Mouse (Mus musculus) adipocyte (in vitro differentiated cells): ENCODE data around the gene Mef2d.

Experiments
- DNase-seq: peaks from one replicate; pipeline ENCODE4 v3.0.0-alpha.2; 2016; ENCODE audit warnings: low spot score

Gene Mef2d

DNA sequence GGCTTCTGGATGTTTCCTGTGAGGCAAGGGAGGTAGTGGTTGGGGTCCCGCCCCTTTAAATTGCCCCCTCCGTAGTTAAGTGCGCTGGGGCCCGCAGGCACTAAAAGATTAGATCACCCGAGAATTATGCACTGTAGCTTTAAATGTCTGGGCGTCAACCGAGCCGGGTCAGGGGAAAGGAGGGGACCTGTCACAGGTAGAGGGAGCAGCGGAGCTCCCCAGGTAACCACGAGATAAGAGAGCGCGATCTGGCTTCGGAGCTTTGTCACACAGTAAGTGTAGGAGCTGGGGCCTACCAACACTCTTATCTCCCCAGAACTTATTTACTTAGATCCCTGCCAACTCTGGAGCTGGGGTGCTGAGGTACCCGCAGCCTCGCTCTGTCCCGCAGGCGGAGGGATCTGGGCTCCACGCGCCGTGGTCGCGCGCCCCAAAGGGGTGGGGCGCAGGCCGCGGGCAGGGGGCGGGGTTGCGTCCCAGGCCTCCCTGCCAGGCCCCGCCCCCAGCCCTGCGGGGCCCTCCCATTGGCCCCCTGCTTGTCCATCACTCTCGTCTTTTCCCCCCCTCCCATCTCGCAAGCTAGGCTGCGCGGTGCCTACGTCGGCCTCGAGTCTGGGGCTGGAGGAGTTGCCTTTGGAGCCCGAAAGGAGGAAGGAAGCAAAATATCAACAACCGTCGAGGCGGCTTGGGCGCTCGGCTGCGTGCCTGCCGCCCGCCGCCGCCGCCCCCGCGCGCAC, at the start of gene Mef2d:
Gene Mef2d, plus strand, starts transcription at position 586 of the 737 bp plus-strand sequence.
- peak; percentile 97 for DNase-seq

DNA sequence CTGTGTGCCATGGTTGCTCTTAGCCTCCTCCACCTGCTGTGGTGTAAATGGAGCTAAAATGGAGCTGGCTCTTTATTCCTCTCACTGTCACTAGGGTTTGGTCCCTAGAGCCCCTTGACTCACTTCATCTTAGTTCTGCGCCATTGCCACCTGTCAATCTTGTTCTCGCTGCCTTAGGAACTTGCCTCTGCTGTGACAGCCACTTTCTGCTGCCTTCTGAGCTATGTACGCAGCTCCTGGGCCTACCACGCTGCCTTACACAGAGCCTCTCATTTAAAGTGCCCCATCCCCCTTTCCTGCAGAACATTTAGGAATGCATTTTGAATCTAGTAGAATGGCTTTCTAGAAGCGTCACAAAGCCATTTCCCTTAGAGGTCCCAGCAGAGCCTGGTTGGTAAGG, 48.0 kb upstream of the Mef2d start:
- no peak for DNase-seq

DNA sequence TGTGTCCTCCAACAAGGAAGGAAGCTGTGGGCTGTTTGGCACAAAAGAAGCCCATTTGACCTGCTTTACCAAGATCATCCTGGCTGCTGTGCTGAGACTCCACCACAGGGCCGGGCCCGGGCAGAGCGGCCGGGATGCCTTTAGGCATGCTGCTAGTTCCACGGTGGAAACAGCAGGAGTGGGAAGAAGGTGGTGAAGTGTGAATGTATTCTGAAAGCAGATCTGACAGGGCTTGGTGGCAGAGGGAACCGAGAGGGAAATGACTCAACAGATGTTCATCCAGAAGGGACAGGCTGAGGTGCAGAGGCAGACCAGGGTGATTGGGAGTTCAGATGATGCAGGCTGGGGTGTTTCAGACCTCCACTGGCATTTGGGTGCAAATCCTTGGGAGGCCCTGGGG, 44.5 kb upstream of the Mef2d start:
- no peak for DNase-seq

DNA sequence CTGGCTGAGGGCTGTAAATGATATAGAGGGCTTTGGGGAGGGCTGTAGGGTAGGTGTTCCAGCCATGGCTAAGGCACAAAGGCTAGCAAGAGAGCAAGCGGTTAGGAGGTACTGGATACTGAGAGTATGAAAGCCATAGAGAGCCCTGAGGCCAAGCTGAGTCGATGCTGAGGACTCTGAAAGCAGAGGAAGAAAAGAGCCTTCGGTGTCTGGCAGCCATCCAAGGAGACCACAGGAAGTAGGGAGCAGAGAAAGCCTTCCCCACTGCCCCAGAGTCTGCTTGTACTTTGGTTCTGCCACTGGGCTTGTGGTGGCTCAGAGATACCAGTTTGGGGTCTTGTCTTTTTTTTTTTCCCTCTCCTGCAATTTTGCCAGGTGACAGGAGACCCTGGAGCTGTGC, 41.9 kb upstream of the Mef2d start:
- DNase-seq = no peak

DNA sequence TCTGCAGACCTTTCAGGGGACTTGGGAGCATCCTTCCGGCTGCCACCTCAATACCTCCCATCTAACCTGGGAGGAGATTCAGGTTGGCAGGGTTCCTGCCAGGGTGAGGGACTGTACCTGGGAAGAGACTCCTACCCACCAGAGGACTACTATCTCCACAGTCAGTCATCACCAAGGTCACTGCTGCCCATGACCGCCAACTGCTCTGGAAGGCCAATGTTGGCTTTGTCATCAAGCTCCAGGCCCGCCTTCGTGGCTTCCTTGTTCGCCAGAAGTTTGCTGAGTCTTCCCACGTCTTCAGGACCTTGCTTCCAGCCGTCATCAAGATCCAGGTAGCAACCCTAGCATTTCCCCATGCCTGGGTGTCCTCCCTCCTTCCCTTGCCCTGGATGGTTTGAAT, 40.4 kb upstream of the Mef2d start:
- DNase-seq = no peak

DNA sequence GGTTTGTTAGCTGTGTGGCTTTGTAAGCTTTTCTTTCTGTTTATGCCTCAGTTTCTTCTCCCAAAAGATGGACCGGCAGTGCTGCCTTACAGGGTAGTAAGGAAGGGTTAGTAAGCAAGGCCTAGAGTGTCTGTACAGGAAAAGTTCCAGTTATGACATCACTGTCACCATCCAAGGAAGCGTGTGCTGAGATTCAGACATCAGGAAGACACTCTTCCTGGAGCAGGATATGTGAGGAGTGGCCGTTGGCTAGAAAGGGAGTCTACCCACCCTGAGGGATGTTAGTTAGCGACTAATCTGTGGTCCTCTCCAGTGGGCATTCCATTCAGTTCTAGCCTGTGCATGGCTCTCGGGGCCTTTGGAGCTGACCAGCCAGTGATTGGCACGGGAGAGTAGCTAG, 40.0 kb upstream of the Mef2d start:
- no peak for DNase-seq

DNA sequence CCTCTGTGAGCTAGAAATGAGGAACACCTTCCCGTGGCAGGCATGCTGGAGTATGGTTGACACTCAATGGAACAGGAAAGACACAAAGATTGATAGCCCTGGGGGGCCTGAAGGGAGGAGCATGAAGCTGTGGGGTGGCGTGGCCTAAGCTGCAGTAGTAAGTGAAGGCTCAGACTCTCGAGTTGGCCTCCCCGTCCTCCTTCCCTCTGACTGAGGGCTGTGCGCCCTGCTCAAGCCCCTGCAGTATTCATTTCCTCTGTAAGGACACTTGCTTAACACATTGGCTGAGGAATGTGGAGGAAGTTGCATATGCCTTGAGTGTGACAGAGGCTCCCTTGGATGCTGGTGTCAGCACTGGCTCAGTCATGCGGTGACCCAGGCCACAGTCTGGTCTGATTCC, 39.6 kb upstream of the Mef2d start:
- DNase-seq = no peak

DNA sequence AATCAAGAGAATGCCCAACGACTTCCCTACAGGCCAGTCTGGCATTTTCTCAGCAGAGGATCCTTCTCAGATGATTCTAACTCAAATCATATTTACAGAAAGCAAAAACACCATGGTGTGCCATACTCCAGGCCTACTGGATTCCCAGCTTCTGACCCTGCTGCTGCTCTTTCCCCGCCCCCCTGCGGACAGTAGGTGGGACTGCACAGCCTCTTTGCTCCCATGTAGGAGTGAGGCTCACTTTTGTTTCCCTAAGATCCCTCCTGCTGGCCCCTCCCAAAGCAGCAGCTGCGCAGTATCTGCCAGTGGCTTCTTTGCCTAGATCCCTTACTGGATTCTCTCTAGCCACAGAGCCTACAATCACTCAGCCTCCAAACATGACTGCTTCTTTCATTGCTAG, 36.0 kb upstream of the Mef2d start:
- no peak for DNase-seq

DNA sequence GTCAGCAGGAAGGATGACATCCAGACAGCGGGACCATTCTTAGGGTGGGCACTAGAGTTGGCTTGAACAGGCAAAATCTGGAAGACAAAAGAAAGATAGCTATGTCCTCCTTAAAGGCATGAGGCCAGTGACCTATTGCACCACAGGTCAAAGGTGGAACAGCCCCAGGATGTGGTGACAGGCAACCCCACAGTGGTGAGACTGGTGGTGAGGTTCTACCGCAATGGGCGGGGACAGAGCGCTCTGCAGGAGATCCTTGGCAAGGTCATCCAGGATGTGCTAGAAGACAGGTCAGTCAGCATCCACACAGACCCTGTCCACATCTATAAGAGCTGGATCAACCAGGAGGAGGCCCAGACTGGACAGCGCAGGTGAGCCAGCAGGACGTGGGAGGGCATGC, 33.0 kb upstream of the Mef2d start:
- DNase-seq = no peak

DNA sequence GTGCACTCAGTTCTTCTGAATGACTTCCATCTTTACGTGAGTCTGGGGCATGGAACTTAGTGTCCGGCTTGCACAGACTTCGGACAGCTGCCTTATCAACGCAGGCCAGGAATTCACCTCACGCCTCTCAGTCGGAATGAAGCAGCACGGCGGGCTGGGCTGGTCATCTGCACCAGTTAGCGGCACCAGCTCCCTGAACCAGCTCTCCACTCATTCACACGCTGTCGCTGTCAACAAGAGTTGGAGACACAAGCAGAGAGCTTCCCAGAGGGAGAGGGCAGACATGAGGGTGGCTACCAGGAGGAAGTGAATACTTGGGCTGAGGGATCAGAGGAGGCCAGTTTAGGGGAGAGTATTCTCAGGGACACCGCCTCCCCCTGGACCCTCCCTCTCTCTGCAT, 27.8 kb upstream of the Mef2d start:
- DNase-seq = no peak

DNA sequence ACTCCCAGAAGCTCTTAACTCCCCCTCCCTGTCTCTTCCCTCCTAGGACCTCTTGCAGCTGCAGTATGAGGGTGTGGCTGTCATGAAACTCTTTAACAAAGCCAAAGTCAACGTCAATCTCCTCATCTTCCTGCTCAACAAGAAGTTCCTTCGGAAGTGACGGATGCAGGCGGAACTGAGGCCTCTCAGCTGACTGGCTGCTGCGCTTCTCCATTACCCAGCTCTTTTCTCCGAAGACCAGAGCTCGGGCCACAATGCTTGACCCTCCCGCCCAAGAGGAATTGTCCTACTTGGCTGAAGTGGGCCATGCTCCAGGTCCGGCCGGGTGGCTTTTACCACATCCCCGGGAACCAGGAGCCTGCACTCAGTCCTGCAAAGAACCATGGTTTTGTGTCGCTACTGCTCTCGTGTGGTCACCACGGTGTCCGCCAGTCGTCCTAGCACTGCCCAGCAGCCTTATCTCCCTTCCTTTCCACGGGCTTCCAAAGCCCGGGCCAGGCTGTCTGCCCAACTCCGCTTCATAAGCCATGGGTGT, 22.0 kb upstream of the Mef2d start:
- DNase-seq = no peak

DNA sequence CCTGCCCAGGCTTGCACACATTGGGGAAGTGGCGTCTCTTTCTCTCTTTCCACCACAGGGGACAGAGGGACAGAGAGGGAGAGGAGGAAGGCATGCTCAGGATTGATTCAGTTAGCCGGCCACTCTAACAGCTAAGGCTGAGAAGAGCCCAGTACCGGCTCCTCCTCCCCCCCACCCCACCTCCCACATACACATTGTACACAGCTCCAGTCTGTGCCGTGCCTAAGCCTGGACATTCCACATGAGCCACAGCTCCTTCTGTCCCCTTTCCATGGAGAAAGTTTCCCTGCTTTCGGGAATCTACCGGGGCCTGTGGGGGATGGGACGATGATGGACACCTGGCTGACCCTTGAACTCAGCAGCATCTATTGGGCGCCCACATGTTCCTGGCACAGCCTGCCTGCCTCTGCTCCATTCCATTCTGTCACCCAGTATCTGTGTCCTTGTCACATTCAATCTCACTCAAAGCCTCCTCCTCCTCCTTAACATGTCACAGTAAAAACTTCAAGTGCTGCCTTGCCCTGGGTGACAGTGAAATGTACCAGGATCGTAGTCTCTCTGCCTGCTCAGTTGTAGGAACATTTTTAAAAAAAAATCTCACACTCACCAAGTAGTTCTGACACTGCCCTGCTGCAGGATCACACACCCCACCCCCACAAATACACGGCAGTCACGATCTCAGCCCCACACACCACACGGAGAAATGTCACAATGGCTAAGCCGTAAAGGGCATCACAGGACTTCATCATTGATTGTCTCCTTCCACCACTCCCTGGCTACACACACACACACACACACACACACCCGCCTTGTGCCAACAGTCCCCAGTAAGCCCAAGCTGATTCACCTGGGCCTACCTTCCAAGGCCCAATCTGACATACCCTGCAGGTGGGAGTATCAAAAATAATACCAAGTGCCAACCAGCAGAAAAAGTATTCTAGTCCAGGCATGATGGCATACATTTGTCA, 20.7 kb upstream of the Mef2d start:
- no peak for DNase-seq

DNA sequence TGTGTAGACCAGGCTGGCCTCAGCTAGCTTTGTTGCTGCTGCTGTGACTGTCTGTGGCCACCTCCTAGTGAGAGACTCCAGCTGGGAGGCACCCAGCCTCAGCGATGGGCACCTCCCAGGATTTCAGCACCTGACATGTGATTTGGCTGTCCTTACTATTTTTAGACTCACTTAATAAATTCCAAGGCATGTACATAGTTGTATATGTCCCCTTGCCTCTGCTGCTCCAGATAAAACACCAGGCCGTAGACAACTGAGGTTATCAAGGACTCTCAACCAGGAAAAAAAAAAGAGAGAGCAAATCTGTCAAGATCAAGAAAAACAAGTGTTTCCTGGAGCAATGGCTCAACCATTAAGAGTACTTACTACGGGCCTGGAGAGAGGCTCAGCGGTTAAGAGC, 17.0 kb upstream of the Mef2d start:
- no peak for DNase-seq

DNA sequence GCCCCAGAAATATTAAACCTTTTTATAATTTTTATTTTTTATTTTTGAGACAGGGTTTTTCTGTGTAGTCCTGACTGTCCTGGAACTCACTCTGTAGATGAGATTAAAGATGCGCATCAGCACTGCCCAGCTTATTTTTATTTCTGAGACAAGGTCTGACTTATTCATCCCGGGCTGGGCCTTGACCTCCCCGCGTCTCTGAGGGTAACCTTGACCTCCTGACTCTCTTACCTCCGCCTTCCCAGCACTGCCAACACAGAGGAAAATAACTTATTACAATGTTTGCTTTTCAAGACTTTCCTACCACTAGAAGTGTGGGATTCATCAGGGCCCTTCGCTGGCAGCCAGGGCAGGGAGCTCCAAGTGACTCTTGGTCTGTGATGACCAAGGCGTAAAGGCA, 16.0 kb upstream of the Mef2d start:
- DNase-seq = no peak

DNA sequence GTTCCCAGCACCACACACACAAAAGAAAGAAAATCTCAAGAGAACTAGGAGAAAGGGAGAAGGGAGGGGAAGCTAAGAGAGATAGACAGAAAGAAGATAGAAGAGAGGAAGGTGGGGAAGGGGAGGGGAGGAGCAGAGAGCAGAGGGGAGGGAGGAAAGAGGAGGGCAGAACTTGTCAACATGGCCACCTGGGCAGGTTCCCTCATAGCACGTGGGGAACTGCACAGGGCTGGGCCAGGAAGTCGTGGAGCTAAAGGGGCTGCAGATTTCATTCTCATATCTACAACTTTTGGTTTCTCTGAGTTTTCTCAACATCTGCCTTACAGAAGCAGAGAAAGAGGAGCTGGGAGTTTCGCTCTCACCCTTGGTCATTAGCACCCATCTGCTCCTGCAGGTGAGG, 14.5 kb upstream of the Mef2d start:
- no peak for DNase-seq

DNA sequence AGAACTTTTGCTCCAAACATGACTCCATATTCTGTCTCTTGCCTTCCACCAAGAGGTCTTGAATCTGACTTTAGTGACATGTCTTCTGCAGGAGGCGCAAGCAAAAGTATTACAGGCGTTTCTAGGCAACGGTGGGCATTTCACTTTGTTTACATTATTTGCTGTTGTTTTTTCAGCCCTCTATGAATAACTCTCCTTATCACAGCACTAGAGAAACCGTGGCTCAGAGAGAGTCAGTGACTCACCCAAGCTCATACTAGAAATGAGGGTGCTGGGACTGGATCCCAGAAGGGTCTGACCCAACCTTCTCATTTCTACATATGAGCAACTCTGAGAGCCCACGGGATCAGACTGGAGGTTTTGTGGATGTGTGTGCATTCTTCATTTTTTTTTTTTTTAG, 14.1 kb upstream of the Mef2d start:
- DNase-seq = no peak

DNA sequence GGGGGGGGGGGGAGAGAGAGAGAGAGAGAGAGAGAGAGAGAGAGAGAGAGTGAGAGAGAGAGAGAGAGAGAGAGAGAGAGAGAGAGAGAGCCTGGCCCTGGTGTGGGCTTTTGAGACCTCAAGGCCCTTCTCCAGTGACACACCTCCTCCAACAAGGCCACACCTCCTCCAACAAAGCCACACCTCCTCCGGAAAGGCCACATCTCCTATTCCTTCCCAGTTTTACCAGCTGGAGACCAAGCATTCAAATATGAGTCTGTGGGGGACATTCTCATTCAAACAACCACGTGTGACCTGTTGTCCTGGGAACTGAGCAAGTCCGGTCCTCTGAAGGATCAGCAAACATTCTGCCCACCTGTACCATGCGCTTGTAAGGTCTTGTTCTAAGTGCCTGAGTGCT, 13.2 kb upstream of the Mef2d start:
- DNase-seq = no peak

DNA sequence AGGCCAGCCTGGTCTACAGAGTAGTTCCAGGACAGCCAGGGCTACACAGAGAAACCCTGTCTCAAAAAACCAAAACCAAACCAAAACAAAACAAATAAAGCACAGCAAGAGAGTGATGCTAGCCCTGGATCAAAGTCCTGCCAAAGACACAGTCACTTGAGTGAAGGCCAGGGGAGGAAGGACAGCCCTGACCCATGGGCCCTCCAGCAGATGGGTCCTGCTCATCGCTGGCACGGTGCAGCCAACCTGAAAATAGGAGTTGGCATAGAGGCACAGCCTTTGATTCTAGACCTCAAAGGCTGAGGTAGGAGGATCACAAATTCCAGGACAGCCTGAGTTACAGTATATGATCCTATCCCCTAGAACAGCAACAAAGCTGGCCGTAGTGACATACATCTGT, 11.1 kb upstream of the Mef2d start:
- DNase-seq = no peak

DNA sequence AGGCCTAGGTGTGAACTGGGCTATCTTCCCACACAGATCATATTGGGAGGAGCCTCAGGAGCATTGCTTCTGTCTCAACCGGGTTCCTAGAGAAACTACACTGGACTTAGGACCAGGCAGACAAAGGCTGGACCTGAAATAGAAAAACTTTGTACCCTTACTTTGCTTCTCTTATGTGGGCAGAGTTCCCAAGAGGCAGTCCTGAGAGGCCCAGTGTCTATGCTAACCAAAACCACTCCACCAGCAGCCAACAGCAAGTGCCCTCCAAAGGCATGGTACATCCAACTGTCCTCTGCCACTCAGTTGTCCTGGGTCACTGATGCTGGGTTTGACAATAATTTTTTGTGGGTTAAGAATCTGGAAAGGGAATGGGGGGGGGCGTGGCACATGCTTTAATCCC, 9.7 kb upstream of the Mef2d start:
- no peak for DNase-seq

DNA sequence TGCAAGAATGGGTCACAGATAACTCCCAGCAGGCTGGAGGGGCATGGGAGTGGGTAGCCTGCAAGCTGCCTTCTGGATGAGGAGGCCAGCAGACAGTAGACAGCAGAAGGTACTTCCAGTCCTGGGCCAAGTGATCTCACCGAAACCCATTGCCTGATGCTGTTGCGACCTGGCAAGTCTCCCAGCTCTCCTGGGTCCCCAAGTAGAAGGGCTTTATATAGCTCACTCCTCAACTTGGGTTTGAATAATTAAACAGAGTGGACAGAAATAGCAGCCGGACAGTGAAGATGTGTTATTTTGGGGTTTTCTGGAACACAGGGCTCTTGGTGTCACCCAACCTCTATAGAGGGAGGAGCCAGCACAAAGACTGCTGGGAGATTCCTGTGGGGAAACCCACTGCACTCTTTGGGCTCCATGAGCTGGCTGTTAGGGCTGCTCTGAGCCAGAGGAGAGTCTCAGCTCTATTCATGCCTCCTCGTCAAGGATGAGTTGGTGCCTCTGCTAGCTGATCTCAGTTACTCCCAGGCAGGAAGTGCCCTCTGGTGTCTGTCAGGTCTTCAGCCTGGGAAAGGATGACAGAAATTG, 8.9 kb upstream of the Mef2d start:
- peak; percentile 30 for DNase-seq

DNA sequence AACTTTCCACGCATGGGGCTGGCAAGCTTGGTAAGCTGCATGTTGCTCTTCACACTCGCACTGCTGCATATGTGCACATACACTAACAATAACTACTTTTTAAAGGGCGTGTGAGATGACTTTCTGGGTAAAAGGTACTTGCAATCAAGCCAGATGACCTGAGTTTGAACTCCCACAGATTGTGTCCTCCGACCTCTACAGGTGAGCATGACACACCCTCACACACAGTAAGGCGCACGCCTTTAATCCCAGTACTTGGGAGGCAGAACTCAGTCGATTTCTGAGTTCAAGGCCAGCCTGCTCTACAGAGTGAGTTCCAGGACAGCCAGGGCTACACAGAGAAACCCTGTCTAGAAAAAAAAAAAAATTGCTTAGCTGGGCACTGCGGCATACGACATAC, 5.8 kb upstream of the Mef2d start:
- no peak for DNase-seq

DNA sequence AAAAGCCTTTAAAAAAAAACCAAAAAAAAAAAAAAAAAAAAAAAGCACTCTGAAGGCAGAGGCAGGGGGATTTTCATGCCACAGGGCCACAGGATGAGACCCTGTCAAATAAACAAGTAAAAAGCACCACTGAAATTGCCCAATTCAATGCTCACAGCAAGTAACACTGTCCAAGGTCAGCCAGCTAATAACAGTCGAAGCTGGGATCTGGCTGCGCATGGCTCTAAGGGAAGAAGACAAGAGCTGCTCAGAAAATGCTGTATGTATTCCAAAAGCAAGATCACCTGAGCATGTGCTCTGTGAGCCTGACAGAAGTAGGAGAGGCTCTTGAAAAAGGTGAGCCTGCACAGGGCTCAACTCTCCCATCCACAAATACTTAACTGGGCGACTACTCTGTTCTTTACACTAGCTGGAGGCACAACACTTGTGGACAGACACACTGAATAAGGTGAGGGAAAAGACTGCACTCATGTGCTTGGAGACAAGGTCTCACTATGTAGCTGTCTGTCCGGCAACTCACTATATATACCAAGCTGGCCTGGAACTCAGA, 5.2 kb upstream of the Mef2d start:
- DNase-seq = peak; percentile 18

DNA sequence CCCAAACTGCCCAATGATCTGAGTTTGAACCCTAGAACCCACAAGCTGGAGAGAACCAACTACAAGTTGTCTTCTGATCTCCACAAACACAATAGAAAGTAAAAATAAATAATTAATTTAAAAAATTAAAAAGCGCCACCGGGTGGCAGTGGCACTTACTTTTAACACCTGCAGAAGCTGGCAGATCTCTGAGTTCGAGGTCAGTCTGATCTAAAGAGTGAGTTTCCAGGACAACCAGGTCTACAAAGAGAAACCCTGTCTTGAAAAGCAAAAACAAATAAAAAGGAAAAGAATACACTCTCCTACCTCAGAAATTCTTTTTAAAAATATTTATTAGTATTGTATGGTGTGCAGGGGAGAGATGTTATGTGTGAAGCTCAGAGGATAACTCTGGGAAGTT, 4.4 kb upstream of the Mef2d start:
- DNase-seq = peak; percentile 72
